Mouse (Mus musculus) megakaryocyte, embryonic 14.5 days (primary cell): ENCODE measurements around the gene Dgkh.

Source experiments
- FLI1 ChIP-seq: IDR thresholded peaks from 2 replicates; pipeline ENCODE4 v1.6.1; 2012; ENCODE audit warnings: low read length, inconsistent platforms, mixed read lengths
- GATA1 ChIP-seq: IDR thresholded peaks from 3 replicates; pipeline ENCODE4 v1.6.1; 2012; ENCODE audit warnings: mixed read lengths, low read length, inconsistent platforms, borderline replicate concordance

- no peak for TF ChIP-seq GATA1
- TF ChIP-seq FLI1 = no peak
Measured at GRCm38 (mm10) chr14:78566431-78566830, 166.1 kb downstream of the Dgkh start.
